In the genomic region with DNA sequence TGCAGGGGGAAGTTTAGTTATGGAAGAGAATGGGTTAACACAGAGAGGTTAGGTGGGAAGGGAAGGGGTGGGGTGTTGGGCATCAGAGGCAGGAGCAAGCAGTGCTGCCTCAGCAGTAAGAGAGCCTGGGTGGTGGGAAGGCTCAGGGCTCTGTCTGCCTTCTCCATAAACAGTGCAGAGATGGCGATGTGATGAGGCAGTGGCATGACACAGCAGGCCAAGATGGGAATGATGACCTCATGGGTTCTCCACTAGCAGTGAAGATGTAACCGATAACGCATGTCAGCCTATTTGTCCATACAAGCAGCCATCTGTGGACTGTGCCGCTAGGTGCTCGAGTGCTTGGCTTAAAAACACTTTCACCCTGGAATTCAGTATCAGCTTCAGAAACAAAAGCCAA, we compare ENCODE assay signal across 22 mouse cellular contexts.
"Had no signal": no experiment of that assay in that cellular context is flagged by ENCODE, and none has a peak within 500 bp of the region (broad histone marks: within the 10 kb centered on the region; RNA-seq: fewer than 3 reads in every experiment).

No protein-coding gene starts in this region.

- H3K9me3 ChIP-seq: limb, embryonic 10.5 days; limb, embryonic 13.5 days; liver, embryonic 12.5 days; liver, embryonic 15.5 days; lung, embryonic 15.5 days; neural tube, embryonic 13.5 days had no signal

- H3K9ac ChIP-seq: limb, embryonic 13.5 days; liver, embryonic 12.5 days; liver, embryonic 15.5 days; lung, embryonic 15.5 days; neural tube, embryonic 13.5 days had no signal

- H3K4me3 ChIP-seq: limb, embryonic 10.5 days; limb, embryonic 13.5 days; liver, embryonic 12.5 days; liver, embryonic 15.5 days; lung, embryonic 15.5 days; myocyte; neural tube, embryonic 13.5 days had no signal

- H3K36me3 ChIP-seq: limb, embryonic 10.5 days; limb, embryonic 13.5 days; liver, embryonic 12.5 days; liver, embryonic 15.5 days; lung, embryonic 15.5 days; neural tube, embryonic 13.5 days had no signal

- H3K4me1 ChIP-seq: liver, embryonic 15.5 days had no signal

- DNase-seq: kidney, adult 2 months; kidney, postnatal 14 days; kidney, postnatal 4 days; liver; lung, adult 18-20 months; lung, postnatal 14 days; retina, postnatal 1 day; right cerebral cortex, postnatal 25 days; spleen, adult 18-20 months; thymus, adult 2 months; thymus, postnatal 25 days had no signal

- H3K27me3 ChIP-seq: limb, embryonic 13.5 days; liver, embryonic 12.5 days; liver, embryonic 15.5 days; lung, embryonic 15.5 days; neural tube, embryonic 13.5 days had no signal

- H3K4me2 ChIP-seq: limb, embryonic 13.5 days; liver, embryonic 12.5 days; liver, embryonic 15.5 days; lung, embryonic 15.5 days; midbrain, embryonic 11.5 days; neural tube, embryonic 13.5 days had no signal

- H3K27ac ChIP-seq: limb, embryonic 10.5 days; limb, embryonic 13.5 days; liver, embryonic 12.5 days; liver, embryonic 15.5 days; lung, embryonic 15.5 days; macrophage; neural tube, embryonic 13.5 days had no signal

- ATAC-seq: intestine, postnatal 0 days; liver, embryonic 12.5 days; midbrain, embryonic 16.5 days had no signal
